Mouse (Mus musculus) hindbrain, embryonic 10.5 days (tissue): ENCODE measurements at regions not wholly inside any gene's neighbourhood (a gene's known extent, or its start where the extent isn't known, plus 50 kb on each side); places are given as distances from the start of the nearest gene placed in this dataset.
A peak's percentile ranks its signal among the peaks of the same experiment; 100 is the strongest.

Experiments used
- DNase-seq: peaks from one replicate; pipeline ENCODE4 v3.0.0-alpha.2; 2017; ENCODE audit warnings: low spot score
- H3K27ac ChIP-seq: fragments of 300-500 bp; sonication (generic); 2 replicates; pipeline ENCODE4 v1.5.1; 2016; ENCODE audit warnings: mild to moderate bottlenecking, moderate library complexity
- H3K27me3 ChIP-seq: fragments of 300-500 bp; sonication (generic); 2 replicates; pipeline ENCODE4 v1.6.1; 2016; ENCODE audit warnings: mild to moderate bottlenecking; ENCODE audit not compliant: poor library complexity, insufficient read depth, severe bottlenecking
- H3K36me3 ChIP-seq: fragments of 300-500 bp; sonication (generic); 2 replicates; pipeline ENCODE4 v1.6.1; 2016; ENCODE audit warnings: mild to moderate bottlenecking, moderate library complexity
- H3K4me1 ChIP-seq: fragments of 300-500 bp; sonication (generic); replicated peaks from 2 replicates; pipeline ENCODE4 v1.6.1; 2016; ENCODE audit warnings: mild to moderate bottlenecking
- H3K4me3 ChIP-seq: fragments of 300-500 bp; sonication (generic); 2 replicates; pipeline ENCODE4 v1.5.1; 2016; ENCODE audit warnings: mild to moderate bottlenecking, moderate library complexity
- H3K9me3 ChIP-seq: fragments of 300-500 bp; sonication (generic); 2 replicates; pipeline ENCODE4 v1.6.1; 2016; ENCODE audit warnings: mild to moderate bottlenecking, moderate library complexity
- WGBS: fragments of 180-500 bp; shearing (Covaris S2); methylation state at CpG from one replicate; pipeline ENCODE4 v1.1.7; 2016; 5-methylcytosine and 5-hydroxymethylcytosine counted together

- no peak overlapping the region; the same call in 1 of the 2 replicates for H3K27ac ChIP-seq
- H3K4me3 ChIP-seq = no peak overlapping the region
- no peaks in the 10 kb centered on the region for H3K27me3 ChIP-seq
- H3K4me1 ChIP-seq = peaks cover 27% of the 10 kb centered on the region
- H3K9me3 ChIP-seq = no peaks in the 10 kb centered on the region
- peak; percentile 32 for DNase-seq
- no peaks in the 10 kb centered on the region for H3K36me3 ChIP-seq
- WGBS = 50% methylated on average over 2 of the region's 2 CpGs
Measured at GRCm38 (mm10) chr2:56460625-56461590, 662.9 kb downstream of the Nr4a2 start.

GRCm38 (mm10) chr2:56459430-56459829, 664.4 kb downstream of the Nr4a2 start:
- H3K4me1 ChIP-seq = peaks cover 35% of the 10 kb centered on the region
- peak; percentile 14 for DNase-seq

GRCm38 (mm10) chr2:56457594-56457993, 666.2 kb downstream of the Nr4a2 start:
- no peaks in the 10 kb centered on the region for H3K36me3 ChIP-seq
- no peak overlapping the region for H3K4me3 ChIP-seq
- WGBS = 22% methylated on average over 1 of the region's 1 CpGs
- H3K4me1 ChIP-seq = peaks cover 36% of the 10 kb centered on the region
- DNase-seq = peak; percentile 4
- no peaks in the 10 kb centered on the region for H3K9me3 ChIP-seq
- H3K27ac ChIP-seq = 0 out of 2 replicates have a peak overlapping the region, but pooled peaks have one; percentile 45
- no peaks in the 10 kb centered on the region for H3K27me3 ChIP-seq

More at GRCm38 (mm10) chr2:56459430-56459829, 664.4 kb downstream of the Nr4a2 start:
- 46% methylated on average over 5 of the region's 5 CpGs for WGBS
- H3K9me3 ChIP-seq = no peaks in the 10 kb centered on the region
- H3K36me3 ChIP-seq = no peaks in the 10 kb centered on the region
- no peak overlapping the region for H3K4me3 ChIP-seq
- no peak overlapping the region for H3K27ac ChIP-seq
- H3K27me3 ChIP-seq = no peaks in the 10 kb centered on the region

- Histone ChIP-seq H3K36me3 (no peaks in the 10 kb centered on the region), H3K27ac (no peak overlapping the region; the same call in 1 of the 2 replicates), H3K9me3 (no peaks in the 10 kb centered on the region), H3K4me3 (no peak overlapping the region), H3K4me1 (peaks cover 32% of the 10 kb centered on the region), H3K27me3 (no peaks in the 10 kb centered on the region)
- 70% methylated on average over 10 of the region's 10 CpGs for WGBS
- no peak for DNase-seq
Measured at GRCm38 (mm10) chr2:56455856-56456395, 667.9 kb downstream of the Nr4a2 start.

GRCm38 (mm10) chr2:56454611-56455066, 669.2 kb downstream of the Nr4a2 start:
- H3K4me1 ChIP-seq = peaks cover 29% of the 10 kb centered on the region
- no peaks in the 10 kb centered on the region for H3K27me3 ChIP-seq
- no peaks in the 10 kb centered on the region for H3K9me3 ChIP-seq
- WGBS = 9% methylated on average over 11 of the region's 11 CpGs
- H3K4me3 ChIP-seq = peak overlapping the region; percentile 39
- peak; percentile 33 for DNase-seq
- H3K27ac ChIP-seq = peak overlapping the region; percentile 66; the same call in 1 of the 2 replicates
- no peaks in the 10 kb centered on the region for H3K36me3 ChIP-seq

- H3K27me3 ChIP-seq = no peaks in the 10 kb centered on the region
- no peak overlapping the region for H3K27ac ChIP-seq
- H3K4me1 ChIP-seq = no peaks in the 10 kb centered on the region
- DNase-seq = peak; percentile 2
- WGBS = 76% methylated on average over 10 of the region's 10 CpGs
- no peaks in the 10 kb centered on the region for H3K36me3 ChIP-seq
- H3K9me3 ChIP-seq = no peaks in the 10 kb centered on the region
- H3K4me3 ChIP-seq = no peak overlapping the region
Measured at GRCm38 (mm10) chr2:56440916-56441315, 682.9 kb downstream of the Nr4a2 start.
